Mouse (Mus musculus) stomach, adult 2 months (tissue): ENCODE measurements around the gene Gm21304. TPM values are rescaled to one million over a fixed set of nuclear protein-coding genes. Genes with fewer than 3 reads are reported as not detected.

Experiments used
- polyA plus RNA-seq: library from polyadenylated mRNA; depleted of rRNA; stranded (reverse); fragments of >200 nt; gene quantifications from 2 replicates; pipeline ENCODE4 v1.2.3, GENCODE M21; 2012; rRNA removed

The Gm21304 gene
- polyA plus RNA-seq, result not detected in 2 replicates

DNA sequence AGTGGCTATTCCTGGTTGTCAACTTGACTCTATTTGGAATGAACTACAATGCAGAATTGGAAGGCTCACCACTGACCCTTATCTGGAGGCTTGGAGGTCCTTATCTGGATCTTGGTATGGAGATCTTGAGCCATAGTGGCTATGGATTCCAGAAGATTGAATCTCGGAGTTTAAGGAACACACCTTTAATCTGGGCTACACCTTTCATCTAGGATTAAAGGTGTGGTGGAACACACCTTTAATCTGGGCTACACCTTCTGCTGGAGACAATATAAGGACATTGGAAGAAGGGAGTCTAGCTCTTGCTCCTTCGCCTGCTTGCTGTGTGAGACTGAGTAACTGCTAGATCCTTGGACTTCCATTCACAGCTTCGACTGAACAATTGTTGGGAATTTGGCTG lies at the start of gene Gm21304:
TSS of gene Gm21304 (plus strand) at position 301 of the 400 bp plus-strand sequence.

GRCm38 (mm10) chr10:104142687-104143086 lies 25.6 kb upstream of the Gm21304 start, which contains the start of gene Gm21293:
Gm21293 (plus strand) TSS chr10:104142987.

DNA sequence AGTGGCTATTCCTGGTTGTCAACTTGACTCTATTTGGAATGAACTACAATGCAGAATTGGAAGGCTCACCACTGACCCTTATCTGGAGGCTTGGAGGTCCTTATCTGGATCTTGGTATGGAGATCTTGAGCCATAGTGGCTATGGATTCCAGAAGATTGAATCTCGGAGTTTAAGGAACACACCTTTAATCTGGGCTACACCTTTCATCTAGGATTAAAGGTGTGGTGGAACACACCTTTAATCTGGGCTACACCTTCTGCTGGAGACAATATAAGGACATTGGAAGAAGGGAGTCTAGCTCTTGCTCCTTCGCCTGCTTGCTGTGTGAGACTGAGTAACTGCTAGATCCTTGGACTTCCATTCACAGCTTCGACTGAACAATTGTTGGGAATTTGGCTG lies 17.1 kb upstream of the Gm21304 start, which contains the start of gene Gm6763:
TSS of gene Gm6763 (plus strand) at position 301 of the 400 bp plus-strand sequence.

GRCm38 (mm10) chr10:104159706-104160105 lies 8.6 kb upstream of the Gm21304 start, which contains the start of gene Gm8764:
Gm8764 (plus strand) TSS chr10:104160006.

DNA sequence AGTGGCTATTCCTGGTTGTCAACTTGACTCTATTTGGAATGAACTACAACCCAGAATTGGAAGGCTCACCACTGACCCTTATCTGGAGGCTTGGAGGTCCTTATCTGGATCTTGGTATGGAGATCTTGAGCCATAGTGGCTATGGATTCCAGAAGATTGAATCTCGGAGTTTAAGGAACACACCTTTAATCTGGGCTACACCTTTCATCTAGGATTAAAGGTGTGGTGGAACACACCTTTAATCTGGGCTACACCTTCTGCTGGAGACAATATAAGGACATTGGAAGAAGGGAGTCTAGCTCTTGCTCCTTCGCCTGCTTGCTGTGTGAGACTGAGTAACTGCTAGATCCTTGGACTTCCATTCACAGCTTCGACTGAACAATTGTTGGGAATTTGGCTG lies 8.4 kb downstream of the Gm21304 start, which contains the start of gene Gm21312:
TSS of gene Gm21312 (plus strand) at position 301 of the 400 bp plus-strand sequence.

GRCm38 (mm10) chr10:104185233-104185632 lies 16.9 kb downstream of the Gm21304 start, which contains the start of gene Gm20765:
Gm20765 (plus strand) TSS chr10:104185533.

GRCm38 (mm10) chr10:104193742-104194141 lies 25.4 kb downstream of the Gm21304 start, which contains the start of gene Gm4340:
Gm4340 (plus strand) TSS chr10:104194042.

Other genes starting within 250 kb of the Gm21304 start
- not detected in 2 replicates for gene Gm21293, start 25.5 kb upstream of the Gm21304 start, polyA plus RNA-seq
- gene Gm6763, start 17.0 kb upstream of the Gm21304 start, polyA plus RNA-seq, result not detected in 2 replicates
- not detected in 2 replicates for gene Gm8764, start 8.5 kb upstream of the Gm21304 start, polyA plus RNA-seq
- gene Gm21312, start 8.5 kb downstream of the Gm21304 start, polyA plus RNA-seq, result not detected in 2 replicates
- not detected in 2 replicates for gene Gm20765, start 17.0 kb downstream of the Gm21304 start, polyA plus RNA-seq
- not detected in 2 replicates for gene Gm4340, start 25.5 kb downstream of the Gm21304 start, polyA plus RNA-seq